Mouse (Mus musculus) brown adipose tissue, adult 24 weeks (tissue): Measurements from ENCODE around the gene Gm12216. TPM values are rescaled to one million over a fixed set of nuclear protein-coding genes. Genes with fewer than 3 reads are reported as not detected.

Experiments
- H3K27ac ChIP-seq: fragments of 200-500 bp; replicated peaks from 2 replicates; pipeline ENCODE4 v1.5.1; 2012; ENCODE audit warnings: low read depth, mild to moderate bottlenecking, low read length
- H3K4me1 ChIP-seq: fragments of 200-500 bp; 2 replicates; pipeline ENCODE4 v1.6.1; 2012; ENCODE audit warnings: low read length, mixed read lengths; ENCODE audit not compliant: control insufficient read depth, insufficient read depth, insufficient read length
- H3K4me3 ChIP-seq: fragments of 200-500 bp; 2 replicates; pipeline ENCODE4 v1.5.1; 2012; ENCODE audit warnings: low read depth, mild to moderate bottlenecking, low read length, moderate library complexity; ENCODE audit not compliant: insufficient read depth
- polyA plus RNA-seq: library from polyadenylated mRNA; stranded (reverse); fragments of >200 nt; gene quantifications from 2 replicates; pipeline ENCODE4 v1.2.4, GENCODE M21; 2012; ENCODE audit not compliant: missing spikeins, insufficient read depth, insufficient read length

The Gm12216 gene
- polyA plus RNA-seq, 1 experiment = 7.8 TPM

DNA sequence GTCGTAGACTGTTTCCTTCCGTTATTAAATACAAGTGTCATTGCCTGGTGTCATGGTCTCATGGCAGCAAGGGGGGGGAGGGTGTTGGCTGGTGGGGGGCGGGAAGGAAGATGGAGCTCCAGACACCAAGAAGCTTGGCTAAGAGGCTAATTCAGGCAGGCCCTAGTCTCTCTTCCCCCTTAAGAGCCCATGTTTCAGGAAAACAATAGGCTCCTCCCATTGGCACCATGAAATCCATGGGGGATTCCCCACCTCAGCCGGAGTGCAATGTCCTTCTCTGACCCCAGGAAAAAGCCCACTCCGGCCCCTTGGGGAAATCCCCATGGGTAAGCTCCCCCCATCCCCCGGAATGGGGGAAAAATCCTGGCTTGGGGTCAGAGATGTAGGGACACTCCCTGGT lies 40.3 kb downstream of the Gm12216 start:
- Histone ChIP-seq H3K27ac (peak overlapping the region; percentile 66), H3K4me1 (peaks cover 46% of the 10 kb centered on the region), H3K4me3 (no peak overlapping the region)

DNA sequence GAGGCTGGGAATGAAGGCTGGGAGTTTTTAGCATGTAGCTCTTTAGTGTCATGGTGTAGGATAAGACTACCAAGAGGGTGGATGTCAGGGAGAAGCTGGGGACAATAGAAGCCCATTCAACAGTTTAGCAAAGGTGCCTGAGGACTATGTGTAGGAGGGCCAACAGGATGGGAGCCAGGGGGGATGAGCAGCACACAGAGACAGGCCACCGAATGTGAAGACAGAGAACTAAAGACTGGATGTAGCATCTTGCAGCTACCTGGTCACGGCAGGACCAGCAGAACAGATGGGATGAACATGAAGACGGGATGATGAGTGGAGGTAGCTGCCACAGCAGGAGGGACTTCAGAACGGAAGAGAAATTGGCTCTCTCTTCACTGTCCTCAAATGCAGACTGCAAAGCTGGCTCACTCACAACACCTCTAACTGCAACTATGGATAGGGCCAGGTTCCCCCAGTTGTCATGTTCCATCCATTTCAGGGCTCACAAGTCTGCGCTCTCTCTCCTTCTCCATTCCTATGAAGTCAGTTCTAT lies 42.1 kb downstream of the Gm12216 start:
- H3K4me1 ChIP-seq = peaks cover 55% of the 10 kb centered on the region
- no peak overlapping the region for H3K4me3 ChIP-seq
- H3K27ac ChIP-seq = no peak overlapping the region

DNA sequence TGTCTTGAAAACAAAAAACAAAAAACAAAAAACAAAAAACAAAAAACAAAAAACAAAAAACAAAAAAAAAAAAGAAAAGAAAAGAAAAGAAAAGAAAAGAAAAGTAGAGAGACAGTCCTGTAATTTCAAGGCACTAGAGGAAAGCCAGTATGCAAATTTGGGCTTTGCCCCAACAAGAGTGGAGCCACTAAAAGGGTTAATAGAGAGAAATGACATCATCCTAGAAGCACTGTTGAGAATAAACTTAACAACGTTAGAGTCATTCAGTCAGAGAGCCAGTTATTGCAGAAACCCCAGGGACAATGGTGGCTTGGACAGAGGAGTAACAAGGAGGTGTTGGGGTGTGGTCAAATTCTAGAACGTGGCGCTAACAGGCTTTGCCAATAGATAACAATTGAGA lies 44.2 kb downstream of the Gm12216 start:
- Histone ChIP-seq H3K4me1 (peaks cover 53% of the 10 kb centered on the region), H3K27ac (peak overlapping the region; percentile 54; the same call in 1 of the 2 replicates), H3K4me3 (no peak overlapping the region)

DNA sequence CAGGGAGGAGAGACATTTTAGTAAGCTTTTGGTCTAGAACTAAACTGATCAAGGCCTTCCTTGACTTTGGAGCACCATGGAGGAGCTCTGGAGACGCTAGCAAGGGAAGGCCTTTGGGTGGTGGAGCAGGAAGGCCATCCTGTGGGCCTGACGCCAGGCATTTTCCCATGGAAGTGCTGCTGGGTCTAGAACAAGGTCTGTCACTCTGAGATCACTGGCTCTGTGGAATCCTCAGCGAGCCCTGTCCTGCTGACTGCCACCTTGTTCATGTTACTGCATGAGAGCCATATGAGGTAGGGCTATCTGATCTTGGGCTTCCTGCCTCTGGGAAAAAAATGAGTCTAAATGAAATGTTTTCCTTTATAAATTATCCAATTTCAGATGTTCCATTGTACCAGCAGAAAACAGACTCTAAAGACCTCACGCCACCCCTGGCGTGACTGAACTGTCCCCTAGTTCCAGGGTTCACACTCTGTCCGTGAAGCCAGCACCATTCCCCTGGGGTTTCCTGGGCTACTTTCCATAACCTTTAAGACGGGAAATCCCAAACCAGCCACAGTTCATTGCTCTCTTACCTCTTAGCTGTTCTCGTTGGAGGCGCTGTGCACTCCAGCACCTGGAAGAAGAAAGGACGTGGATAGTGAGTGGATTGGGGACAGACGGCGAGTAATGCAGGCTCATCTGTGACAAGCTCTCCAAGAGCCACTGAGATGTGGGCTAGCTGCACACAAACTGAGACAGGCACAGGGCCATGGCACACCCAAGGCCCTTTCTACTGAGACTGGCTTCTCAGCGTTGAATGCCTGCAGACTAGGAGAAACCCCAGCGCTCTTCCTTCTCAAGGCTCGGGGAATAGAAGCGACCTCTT lies 45.8 kb downstream of the Gm12216 start:
- Histone ChIP-seq H3K4me1 (peaks cover 52% of the 10 kb centered on the region), H3K27ac (peak overlapping the region; percentile 95), H3K4me3 (no peak overlapping the region)

DNA sequence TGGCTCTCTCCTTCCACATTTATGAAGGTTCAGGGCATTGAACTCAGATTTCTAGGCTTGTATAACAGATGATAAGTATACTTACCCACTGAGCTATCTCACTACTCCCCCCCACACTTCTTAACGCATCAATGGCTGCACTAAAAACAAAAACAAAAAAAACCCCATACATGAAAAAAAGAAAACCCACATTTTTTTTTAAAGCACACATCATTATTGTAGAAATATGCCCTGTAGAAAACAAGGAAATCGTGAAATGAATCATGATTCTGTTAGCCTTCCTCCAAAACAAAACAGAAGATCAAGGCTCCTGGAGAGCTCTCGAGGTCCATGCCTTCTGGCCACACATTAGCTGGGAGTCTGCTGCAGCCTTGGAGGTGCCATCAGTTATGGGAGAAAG lies 47.7 kb downstream of the Gm12216 start:
- peaks cover 41% of the 10 kb centered on the region for H3K4me1 ChIP-seq
- peak overlapping the region; percentile 74 for H3K27ac ChIP-seq

DNA sequence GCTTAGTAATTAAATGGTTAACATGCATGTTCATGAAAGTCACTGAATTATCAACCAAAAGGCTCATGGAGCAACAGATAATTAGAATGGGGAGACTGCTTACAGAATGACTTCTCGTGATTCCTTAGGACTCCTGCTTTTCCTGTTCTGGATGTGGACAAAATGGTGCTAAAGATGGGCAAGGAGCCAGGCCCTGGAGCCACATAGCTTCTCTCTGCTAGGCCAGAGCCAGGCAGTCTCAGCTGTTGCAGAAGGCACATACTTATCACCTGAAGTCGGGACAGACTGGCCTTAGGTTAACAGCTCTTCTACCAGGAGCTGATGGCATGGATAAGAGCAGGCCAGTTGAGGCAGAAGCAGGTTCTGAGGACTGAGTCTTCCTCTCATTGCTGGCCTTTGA lies 48.3 kb downstream of the Gm12216 start:
- peaks cover 44% of the 10 kb centered on the region for H3K4me1 ChIP-seq
- no peak overlapping the region for H3K4me3 ChIP-seq
- peak overlapping the region; percentile 48 for H3K27ac ChIP-seq

More for the DNA sequence above, 47.7 kb downstream of the Gm12216 start:
- H3K4me3 ChIP-seq = no peak overlapping the region

DNA sequence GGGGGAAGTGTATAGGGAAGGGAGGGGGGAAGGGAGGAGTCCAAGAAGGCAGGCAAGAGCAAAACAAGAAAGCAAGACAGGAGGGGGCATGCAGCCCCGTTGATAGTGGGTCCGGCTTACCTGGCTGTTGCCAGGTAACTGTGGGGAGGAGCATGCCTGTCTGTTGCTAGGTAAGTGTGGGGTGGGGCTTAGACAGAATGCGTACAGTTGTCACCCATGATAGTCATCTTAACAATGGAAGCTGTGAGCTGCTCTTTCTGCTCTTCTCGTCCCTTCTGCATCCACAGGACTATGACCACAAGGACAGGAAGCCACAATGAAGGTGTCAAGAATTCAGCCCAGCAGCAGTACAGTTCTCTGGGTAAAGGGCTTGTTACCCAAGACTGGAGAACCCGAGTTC lies 48.9 kb downstream of the Gm12216 start:
- Histone ChIP-seq H3K4me3 (no peak overlapping the region), H3K4me1 (peaks cover 47% of the 10 kb centered on the region), H3K27ac (no peak overlapping the region)

DNA sequence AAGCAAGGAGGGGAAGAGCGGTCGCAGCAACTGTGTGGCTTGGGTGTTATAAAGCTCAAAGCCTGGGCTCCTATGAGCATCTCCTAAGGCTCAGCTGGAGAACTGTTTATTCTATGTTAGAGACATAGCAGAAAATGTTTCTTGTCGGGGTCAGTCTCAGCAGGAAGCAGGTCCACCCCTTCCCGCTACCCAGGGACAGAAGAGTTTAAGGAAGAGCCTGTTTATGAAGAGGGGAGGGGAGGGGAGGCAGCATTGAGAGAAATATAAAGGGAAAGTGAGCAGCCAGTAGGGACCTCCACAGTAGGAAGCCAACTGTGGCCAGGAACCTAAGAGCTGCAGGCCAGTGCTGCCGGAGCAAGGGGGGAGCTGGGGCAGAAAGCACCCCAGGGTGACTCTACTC lies 49.7 kb downstream of the Gm12216 start:
- Histone ChIP-seq H3K27ac (peak overlapping the region; percentile 19), H3K4me1 (peaks cover 44% of the 10 kb centered on the region), H3K4me3 (no peak overlapping the region)

DNA sequence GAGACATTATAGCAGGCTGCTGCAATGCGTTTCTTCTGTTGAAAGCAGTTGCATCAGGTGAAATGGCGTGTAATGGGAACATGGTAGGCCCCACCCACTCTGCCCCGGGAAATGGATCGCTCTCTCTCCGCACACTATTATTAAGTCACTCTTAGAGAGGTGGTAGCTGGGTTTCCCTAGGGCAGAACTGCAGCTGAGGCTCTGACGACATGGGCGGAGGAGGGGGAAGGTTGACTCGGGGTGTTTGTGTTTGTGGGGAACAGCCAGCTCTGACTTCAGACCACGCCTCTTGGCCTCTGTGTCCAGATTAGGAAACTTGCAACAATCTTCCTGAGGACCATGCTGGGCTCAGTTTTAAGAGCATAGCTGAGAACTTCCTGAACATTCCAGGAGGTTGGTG lies 53.3 kb downstream of the Gm12216 start:
- H3K4me3 ChIP-seq = no peak overlapping the region
- peaks cover 30% of the 10 kb centered on the region for H3K4me1 ChIP-seq
- H3K27ac ChIP-seq = peak overlapping the region; percentile 4; the same call in 1 of the 2 replicates

DNA sequence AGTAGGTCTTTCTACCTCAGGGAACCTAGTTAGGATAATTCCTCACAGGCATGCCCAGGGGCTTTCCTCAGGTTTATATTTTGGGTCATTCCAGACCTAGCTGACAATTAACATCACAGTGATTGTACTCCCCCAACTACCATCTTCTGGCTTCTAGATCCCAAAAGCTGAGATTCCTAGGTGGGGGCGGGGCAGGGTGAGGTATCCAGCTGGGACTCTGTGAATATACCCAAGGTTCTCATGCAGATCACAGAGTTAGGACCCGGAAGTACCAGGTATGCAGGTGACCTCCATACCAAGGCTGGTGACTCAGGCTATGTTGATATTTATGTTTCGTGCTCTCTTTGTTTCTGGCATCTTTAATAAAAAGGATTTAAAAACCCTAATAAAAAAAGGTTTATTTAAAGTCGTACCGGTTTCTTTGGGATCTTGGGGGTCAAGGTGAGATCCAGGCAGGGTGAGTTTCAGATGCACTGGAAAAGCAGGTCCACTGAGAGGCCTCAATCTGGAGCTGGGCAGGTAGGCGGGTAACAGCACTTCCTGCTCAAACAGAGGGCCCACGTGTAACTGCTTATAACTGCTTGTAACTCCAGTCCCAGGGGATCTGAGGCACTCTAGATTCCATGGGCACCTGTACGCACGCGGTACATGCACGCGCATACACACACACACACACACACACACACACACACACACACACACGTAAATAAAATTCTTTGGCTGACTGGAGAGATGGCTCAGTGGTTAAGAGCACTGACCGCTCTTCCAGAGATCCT lies 54.3 kb downstream of the Gm12216 start:
- Histone ChIP-seq H3K4me1 (peaks cover 27% of the 10 kb centered on the region), H3K4me3 (no peak overlapping the region), H3K27ac (no peak overlapping the region)

DNA sequence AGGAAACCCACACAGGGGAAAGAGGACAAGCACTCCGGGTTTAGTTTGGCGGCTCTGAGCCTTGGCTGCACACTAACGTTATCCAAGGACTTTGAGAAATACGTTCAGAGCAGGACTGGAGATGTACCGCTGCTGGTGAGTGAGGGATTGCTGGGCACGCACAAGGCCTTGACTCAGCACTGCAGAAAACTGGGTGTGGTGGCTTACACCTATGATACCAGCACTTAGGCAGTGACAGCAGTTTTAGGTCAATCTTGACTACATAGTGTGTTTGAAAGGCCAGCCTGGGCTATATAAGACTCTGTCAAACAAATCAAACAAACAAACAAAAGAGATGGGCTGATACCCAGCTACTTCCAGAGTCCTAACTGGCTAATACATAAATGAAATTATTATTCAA lies 55.6 kb downstream of the Gm12216 start:
- Histone ChIP-seq H3K27ac (no peak overlapping the region), H3K4me3 (no peak overlapping the region), H3K4me1 (peaks cover 25% of the 10 kb centered on the region)

DNA sequence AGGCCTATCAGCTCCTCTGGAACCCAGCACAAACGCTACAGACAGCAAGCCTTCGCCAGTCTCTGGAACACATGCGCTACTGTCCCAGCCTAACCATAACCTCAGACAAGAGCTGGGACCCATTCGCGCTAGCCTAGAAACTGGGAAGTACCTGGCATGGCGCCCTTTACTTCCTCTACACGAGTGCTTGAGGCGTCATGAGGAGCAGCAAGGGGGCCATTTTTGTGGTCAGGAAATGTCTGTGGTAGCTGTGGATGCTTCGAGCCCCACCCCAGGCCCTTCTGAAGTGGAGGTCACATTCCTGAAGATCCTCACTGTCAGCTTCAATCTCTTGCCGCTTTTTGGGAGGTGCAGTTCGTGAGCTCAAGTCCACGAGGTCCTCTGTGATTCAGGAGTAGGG lies 56.0 kb downstream of the Gm12216 start:
- no peak overlapping the region for H3K27ac ChIP-seq
- peaks cover 27% of the 10 kb centered on the region for H3K4me1 ChIP-seq
- H3K4me3 ChIP-seq = no peak overlapping the region

DNA sequence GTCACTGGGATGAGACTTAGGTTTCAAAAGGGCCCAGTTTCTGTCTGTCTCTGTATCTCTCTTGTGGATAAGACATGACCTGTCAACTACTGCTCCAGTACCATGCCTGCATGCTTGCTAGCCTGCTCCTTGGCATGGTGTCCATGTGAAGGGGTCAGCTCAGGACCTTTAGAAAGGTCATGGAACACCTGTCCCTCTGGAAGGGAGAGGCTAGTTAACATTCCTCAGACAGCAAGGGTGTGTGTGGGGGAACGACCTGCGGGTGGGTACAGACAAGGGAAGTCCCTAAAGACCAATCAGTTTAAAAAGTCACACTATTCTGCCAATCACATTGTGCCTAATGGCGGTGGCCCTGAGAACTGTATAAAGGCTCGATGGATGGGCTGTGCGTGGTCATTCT lies 58.1 kb downstream of the Gm12216 start:
- Histone ChIP-seq H3K27ac (no peak overlapping the region), H3K4me1 (peaks cover 39% of the 10 kb centered on the region)

DNA sequence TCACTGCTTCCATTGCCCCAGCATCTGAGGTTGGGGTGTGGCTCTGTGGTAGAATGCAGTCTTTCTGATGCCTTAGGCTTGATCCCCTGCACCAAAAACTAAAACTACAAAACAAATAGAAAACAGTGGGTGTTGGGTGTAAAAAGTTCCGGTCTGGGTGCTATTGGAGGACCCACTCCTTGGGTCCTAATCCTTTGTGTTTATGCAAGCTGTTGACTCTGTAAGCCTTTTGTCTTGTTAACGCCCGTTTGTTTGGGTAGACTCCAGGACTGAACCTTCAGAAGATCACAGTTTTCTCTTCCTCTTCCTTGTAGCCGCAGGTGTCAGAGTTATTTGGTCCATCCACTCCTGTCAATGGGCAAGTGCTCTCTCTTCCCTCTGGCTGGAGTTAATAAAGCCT lies 59.0 kb downstream of the Gm12216 start:
- H3K27ac ChIP-seq = no peak overlapping the region
- H3K4me1 ChIP-seq = peaks cover 43% of the 10 kb centered on the region
- H3K4me3 ChIP-seq = no peak overlapping the region

More for the DNA sequence above, 58.1 kb downstream of the Gm12216 start:
- H3K4me3 ChIP-seq = no peak overlapping the region

DNA sequence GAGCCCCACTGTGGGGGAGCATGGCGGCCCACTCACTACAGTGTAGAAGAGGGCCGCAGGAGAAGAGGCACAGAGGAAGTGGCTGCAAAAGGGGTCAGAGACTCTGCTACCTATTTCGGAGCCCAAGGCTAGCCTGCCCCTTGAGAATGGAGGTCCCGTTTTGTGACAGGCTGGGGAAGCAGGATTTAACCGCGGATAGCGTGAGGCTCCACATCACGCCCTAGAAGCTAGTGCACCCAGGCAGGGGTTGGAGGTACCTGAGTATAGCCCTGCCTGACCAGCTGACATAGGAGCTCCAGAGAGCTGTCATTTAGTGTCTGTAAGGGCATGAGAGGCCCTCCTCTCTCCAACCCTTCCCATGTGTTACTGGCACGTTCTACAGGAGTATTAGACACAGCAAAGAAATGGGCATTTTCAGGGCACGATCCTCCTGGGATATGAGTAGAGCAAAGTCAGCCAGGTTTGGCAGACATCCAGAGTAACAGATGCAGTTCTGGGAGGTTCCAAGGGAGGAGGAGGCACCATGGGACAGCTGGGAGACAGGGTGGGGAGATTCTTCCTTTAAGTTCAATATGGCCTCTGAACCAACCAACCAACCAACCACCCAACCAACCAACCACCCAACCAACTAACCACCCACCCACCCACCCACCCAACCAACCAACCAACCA lies 60.9 kb downstream of the Gm12216 start:
- H3K4me1 ChIP-seq = peaks cover 46% of the 10 kb centered on the region
- H3K27ac ChIP-seq = peak overlapping the region; percentile 83; the same call in 1 of the 2 replicates
- no peak overlapping the region for H3K4me3 ChIP-seq
